Mouse (Mus musculus) cerebellum, adult 9-10 months (tissue): ENCODE measurements around the gene Kcnip4.
A peak's percentile ranks its signal among the peaks of the same experiment; 100 is the strongest.

ENCODE experiments used
- DNase-seq: peaks from one replicate; pipeline ENCODE4 v3.0.0; 2022

Kcnip4 gene

DNA sequence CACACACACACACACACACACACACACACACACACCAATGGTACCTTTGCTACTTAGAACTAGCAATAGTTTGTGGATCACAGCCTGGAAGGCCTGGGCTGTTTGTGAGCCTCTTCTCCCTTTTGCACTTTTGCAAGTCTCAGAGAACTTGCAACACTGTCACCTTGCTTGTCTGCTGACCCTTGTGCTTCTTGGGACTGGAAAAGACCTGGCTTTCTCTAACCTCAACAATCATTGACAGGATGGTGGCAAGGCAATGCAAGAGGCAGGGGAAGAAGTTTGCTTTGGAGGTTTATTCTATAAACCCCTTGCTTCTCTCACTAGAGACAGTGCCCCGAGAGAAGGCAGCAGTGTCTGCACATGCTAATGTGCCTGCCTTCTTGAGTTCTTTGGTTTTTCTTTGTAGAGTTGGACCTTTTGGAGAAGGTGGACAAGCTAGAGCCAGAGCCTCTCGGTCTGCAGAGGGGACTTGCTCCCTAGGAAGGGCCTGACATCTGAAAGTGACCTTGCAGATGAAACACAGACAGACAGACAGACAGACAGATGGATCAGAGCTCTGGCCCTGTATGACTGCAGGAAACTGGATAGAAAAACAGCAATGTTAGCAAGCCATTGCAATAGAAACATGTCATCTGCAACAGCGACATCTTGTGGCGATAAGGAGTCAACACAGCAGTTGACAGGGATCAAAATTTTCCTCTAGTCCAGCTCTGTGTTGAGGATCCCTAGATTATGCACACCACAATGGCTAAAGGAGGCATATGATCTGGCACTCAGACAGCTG is 174.4 kb downstream of the Kcnip4 start:
- DNase-seq, result peak; percentile 77

DNA sequence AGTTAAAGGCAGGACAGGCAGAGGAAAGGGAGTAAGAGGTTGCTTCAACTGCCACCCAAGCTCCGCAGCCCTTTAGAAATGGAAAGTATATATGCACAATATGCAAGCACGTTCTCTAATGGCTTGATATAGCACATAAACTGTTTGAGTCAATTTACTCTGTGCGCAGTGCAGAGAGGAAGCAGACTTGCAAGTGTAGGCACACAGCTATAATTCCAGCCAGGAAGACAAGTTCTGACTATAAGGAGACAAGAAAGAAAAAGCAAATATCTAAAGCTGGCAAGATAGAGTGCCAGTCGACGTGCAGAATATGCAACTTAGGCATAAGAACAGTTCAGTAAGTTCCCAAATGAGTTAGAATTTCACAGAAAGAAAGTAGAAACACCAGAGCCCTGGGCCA is 175.2 kb downstream of the Kcnip4 start:
- DNase-seq, result no peak

GRCm38 (mm10) chr5:49348511-49348910 is 176.2 kb downstream of the Kcnip4 start:
- DNase-seq, result no peak

GRCm38 (mm10) chr5:49344606-49345005 is 180.1 kb downstream of the Kcnip4 start:
- no peak for DNase-seq

DNA sequence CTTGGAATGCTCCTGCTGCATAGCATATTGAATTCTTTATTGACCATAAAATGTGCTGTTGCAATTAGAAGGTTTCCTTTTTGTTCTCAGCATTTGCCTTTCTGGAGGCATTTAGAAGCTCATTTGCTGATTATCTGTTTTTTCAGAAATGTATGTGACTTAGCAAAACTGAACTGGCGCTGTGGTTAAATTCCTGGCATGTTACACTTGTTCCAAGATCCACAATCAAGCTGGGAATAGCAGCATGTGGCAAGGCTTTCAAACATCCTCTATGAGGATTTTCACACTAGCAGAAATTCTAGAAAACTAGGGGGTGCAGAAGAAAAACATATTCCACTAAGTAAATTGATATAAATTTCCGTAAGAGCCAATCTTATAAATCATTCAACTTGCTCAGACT is 187.5 kb downstream of the Kcnip4 start:
- DNase-seq, result peak; percentile 25

DNA sequence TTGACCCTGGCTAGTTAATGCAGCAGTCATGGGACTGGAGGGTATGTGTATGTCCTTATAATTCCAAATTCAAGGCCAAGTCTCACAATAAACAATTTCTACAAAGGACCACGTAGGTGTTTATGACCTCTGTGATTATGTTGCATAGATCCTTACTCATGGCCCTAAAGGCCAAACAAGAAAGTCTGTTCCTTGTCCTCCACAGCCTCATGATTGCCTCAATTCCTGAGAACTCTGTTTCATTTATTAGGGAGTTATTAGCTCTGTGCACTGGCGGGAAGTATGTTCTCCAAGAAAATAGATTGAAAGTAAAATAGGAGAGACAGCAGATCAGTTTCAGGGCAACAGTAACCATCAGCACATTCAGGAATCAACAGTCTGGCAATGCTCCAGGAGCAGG is 191.6 kb downstream of the Kcnip4 start:
- no peak for DNase-seq

DNA sequence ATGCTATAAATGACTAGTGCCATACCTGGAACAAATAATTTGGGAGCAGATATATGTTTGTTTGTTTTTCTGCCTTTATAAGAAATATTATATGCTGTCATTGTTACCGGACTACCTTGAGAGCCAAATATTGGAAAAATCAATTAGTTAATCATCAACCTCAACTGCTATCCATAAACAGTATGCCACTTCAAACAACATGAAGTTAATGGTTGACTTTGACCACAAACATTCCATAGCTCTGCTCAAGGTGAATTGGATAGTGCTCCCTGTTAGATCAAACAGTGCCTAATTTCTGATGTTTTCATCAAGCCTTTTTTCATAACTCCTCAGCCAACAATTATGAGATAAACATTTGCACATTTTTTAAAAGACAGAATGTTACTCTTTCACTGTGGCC is 195.7 kb downstream of the Kcnip4 start:
- DNase-seq, result no peak

DNA sequence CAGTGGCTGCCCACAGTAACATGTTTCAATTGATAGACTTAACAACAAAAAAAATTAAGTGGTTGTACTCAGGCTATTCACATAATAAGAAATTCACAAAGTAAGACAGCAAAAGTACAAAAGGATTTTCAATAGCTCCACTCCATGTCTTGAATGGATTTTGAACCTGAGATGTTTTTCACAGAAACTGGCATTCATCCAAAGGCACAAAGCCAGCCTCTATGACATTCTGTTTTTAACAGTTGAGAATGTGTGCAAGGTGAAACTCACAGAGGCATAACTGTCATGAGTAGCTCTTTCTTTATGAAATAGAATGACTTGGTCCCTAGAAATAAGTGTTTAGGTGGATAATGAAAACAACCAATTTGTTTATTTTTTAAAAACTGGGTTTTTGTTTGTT is 206.0 kb downstream of the Kcnip4 start:
- peak; percentile 40 for DNase-seq

GRCm38 (mm10) chr5:49317869-49318268 is 206.8 kb downstream of the Kcnip4 start:
- DNase-seq, result no peak

DNA sequence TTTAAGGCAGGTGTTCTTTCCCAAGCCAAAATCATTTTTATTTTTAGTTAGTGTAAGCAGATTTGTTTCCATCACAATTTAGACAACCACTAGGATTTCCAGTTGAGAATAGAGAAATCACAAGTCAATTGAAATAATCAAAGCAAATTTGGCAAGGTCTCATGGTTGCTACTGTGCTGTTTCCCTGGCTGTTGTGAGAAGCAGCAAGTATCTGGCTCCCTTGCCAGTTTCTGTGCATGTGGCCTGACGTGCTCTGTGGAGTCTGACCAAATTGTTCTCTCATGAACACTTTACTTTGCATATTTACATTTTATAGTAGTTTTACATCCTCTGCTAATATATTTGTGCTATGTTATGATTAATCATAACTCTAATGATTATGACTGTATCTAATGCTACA is 217.9 kb downstream of the Kcnip4 start:
- peak; percentile 78 for DNase-seq

DNA sequence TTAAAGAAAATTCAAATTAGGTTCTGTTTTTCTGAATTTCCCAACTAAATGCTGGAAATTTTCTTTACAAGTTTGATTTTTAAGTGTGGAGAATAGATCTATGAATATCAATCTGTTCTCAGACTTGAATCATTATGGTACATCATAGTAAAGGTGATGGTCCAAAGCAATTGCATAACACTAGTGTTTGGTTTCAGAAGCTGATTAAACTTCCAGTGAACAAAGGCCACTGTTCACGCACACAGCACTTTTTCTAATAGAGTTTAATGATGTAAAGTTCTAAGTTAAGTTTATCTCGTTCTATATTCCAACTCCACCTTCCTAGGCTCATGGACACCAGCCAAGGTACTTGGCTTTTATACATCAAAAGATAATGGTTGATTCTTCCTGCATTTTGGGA is 219.4 kb downstream of the Kcnip4 start:
- no peak for DNase-seq

GRCm38 (mm10) chr5:49298654-49299053 is 226.1 kb downstream of the Kcnip4 start:
- DNase-seq, result peak; percentile 92

DNA sequence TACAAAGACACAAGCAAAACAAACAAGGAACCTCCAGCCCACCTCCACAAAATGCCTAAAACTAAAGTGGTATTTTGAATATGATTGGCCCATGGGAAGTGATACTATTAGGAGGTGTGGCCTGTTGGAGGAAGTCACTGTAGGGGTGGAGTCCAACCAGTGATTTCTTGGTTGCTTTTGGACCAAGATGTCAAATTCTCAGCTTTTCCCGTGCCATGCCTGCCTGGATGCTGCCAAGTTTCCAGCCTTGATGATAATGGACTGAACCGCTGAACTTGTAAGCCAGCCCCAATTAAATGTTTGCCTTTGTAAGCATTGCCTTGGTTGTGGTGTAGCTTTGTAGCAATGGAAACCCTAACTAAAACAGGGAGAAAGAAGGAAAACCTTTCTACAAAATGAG is 232.3 kb downstream of the Kcnip4 start:
- no peak for DNase-seq

GRCm38 (mm10) chr5:49291801-49292200 is 232.9 kb downstream of the Kcnip4 start:
- peak; percentile 47 for DNase-seq

GRCm38 (mm10) chr5:49285455-49286135 is 239.1 kb downstream of the Kcnip4 start:
- DNase-seq, result peak; percentile 39

- no peak for DNase-seq
Observed at GRCm38 (mm10) chr5:49284776-49285175, 239.9 kb downstream of the Kcnip4 start.

GRCm38 (mm10) chr5:49283403-49283802 is 241.3 kb downstream of the Kcnip4 start:
- no peak for DNase-seq

DNA sequence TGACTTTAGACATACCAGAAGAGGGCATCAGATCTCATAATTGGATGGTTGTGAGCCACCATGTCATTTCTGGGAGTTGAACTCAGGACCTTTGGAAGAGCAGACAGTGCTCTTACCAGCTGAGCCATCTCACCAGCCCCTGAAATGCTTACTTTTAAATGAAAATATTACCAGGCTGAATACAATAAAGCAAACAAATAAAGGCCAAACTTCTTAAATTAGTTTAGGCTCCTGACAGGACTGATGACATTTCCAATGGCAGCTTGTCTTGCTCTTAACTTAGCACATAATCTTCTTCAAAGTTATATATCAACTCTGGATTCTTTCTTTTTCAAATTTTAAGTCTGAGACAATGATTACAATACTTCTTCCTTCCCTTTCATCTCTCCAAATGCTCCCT is 252.8 kb downstream of the Kcnip4 start:
- no peak for DNase-seq

GRCm38 (mm10) chr5:49268807-49269206 is 255.9 kb downstream of the Kcnip4 start:
- DNase-seq, result no peak

DNA sequence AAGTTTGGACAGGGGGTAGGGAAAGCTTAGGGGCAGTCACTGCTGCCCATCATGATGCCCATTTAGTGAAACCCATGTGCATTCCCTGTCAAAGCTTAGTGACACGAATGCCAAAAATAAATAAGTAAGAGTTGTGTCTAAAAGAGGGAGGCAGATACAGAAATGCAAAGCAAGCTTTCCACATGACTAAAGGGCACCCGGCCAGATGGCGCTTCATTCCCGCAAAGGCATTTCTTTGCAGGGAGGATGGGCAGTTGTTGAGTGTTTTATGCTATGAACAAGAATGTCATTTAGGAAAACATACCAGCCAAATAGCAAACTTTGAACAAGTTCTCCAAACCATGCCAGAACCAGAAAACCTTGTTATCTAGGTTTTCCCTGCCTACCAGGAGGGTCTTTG is 265.4 kb downstream of the Kcnip4 start:
- DNase-seq, result peak; percentile 24

- no peak for DNase-seq
Observed at GRCm38 (mm10) chr5:49256850-49257249, 267.9 kb downstream of the Kcnip4 start.

GRCm38 (mm10) chr5:49255983-49256382 is 268.7 kb downstream of the Kcnip4 start:
- DNase-seq, result no peak

- DNase-seq, result peak; percentile 62
Observed at GRCm38 (mm10) chr5:49247081-49247480, 277.6 kb downstream of the Kcnip4 start.

DNA sequence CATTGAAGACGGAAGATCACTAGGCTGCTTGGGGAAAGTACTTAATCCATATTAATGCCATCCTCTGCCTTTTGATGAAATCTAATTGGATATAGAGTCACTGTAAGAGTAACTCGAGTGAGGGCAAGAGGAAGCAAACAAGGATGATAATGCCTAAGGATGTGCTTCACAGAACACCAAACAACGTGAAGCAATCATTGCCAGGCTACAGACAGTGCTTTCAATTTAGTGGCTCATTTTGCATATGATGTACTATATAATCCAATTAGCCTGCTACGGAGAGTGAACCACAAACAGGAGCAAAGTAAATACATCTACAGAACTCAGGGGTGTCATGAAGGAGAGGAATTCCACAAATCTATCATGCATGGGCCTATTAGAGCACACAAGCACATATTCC is 280.3 kb downstream of the Kcnip4 start:
- no peak for DNase-seq

DNA sequence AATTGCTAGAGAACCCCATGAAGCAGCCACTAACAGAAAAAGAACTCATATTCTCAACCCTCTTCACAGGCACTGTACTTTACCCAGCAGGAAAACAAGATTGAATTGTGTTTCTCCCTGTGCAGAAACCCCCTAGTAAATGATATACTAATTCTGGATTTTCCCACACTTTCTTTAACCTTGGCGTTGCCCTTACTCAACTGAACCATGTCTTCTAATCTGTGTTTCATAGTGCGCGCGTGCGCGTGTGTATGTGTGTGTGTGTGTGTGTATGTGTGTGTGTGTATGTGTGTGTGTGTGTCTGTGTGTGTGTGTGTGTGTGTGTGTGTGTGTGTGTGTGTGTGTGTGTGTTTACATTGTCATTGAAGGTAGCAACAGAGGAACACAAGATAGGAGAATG is 283.0 kb downstream of the Kcnip4 start:
- no peak for DNase-seq
